Mouse (Mus musculus) erythroblast, embryonic 14.5 days (primary cell): ENCODE data around the gene Hoxd10.

ENCODE experiments used
- GATA1 ChIP-seq: IDR thresholded peaks from 2 replicates; pipeline ENCODE4 v1.6.1; 2012; ENCODE audit warnings: low read length, inconsistent platforms, mixed read lengths
- TAL1 ChIP-seq: IDR thresholded peaks from 3 replicates; pipeline ENCODE4 v1.6.1; 2012; ENCODE audit warnings: low read length, inconsistent platforms, mixed read lengths

DNA sequence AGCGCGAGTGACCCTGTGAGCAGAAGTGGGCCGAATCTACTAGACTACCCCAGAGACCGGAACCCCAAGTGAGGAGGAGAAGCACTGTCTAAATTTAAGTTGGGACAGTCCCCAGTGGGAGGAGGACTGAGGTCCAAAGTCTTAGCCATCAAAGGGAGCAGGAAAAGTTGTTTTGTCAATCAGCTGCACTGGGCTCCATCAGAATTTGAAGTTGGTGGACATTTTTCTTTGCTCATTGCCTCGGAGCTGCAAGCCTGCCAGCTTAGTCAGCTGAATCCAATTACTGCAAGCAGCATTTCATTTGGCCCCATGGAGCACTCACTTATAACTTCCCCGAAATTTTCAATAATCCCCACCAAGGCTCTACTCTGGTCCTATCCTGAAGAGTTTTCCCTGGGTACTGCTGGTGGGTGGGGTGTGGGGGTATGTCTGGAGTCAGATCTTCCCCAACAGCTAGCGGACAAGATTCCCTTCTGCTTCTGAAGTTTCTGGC is 45.9 kb downstream of the Hoxd10 start:
- no peak for TF ChIP-seq TAL1
- TF ChIP-seq GATA1: no peak
